Comparison of ENCODE assay signal across 8 mouse cellular contexts in the genomic region with DNA sequence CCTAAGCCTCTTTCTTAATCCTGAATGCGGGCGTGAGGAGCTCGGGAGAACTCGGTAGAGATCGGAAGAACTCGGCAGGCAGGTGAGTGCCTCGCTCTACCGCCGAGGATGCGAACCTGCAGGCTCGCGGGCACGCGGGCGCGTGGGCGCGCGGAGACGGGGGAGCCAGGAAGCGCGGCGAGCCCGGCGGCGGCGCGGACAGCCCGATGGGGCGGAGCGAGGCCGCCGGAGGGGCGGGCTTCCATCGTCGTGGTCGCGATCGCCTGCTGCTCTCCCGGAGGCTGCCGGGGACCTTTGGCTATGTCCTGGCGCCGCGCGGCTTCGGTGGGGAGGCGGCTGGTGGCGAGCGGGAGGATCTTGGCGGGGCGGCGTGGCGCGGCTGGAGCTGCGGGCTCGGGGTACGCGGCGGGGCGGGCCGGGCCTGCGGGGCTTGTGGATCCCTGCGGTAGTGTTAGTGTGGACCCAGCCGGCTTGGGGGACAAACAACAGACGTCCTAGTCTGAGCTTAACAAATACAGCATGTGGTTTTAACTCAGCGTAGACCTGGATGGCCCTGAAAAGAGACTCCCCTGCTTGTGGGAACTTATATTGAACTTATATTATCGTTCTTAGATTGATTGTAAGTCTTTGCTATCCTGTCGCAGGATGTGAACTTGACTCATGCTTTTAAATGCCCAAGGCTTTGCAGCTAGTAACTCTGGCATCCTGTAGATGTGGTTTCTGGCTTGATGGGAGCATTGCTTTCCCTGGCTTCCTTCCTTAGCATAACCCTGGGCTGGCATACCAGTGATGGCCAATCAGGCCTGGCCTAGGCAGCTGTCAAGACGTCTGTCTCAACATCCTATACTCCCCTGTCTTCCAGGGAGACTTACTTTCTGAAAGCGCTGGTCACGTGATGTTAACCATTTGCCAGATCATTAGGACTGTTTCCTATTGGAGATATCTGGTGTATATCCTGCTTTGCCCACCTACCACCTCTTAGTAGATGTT. TPM values are rescaled to one million over a fixed set of nuclear protein-coding genes. Genes with fewer than 3 reads are reported as not detected.
A peak's percentile ranks its signal among the peaks of the same experiment; 100 is the strongest.
DNase-seq lines count a peak whose midpoint lies in the region; ATAC-seq and TF ChIP-seq lines count a peak whose summit lies in the region.

No protein-coding gene starts in this region.

- no peaks in the 10 kb centered on the region for H3K27me3 ChIP-seq in ES-Bruce4 (ENCODE audit: control insufficient read depth, insufficient read depth, low read length, poor library complexity, severe bottlenecking)
- H3K27me3 ChIP-seq in forebrain, embryonic 14.5 days (replicated peaks; ENCODE audit: control insufficient read depth, insufficient read depth, low read length): no peaks in the 10 kb centered on the region
- H3K27me3 ChIP-seq in neural tube, embryonic 15.5 days (replicated peaks): no peaks in the 10 kb centered on the region

- TF ChIP-seq CTCF in ES-Bruce4 (IDR thresholded peaks at IDR 0.05; ENCODE audit: low read depth, low read length): no peak

- no peak for TF ChIP-seq POLR2A in ES-Bruce4 (IDR thresholded peaks at IDR 0.05; ENCODE audit: insufficient read depth, low read length)

- peak overlapping the region; percentile 89 for H3K9ac ChIP-seq in ES-Bruce4 (ENCODE audit: low read depth, poor library complexity, severe bottlenecking)
- peak overlapping the region; percentile 88 for H3K9ac ChIP-seq in forebrain, embryonic 14.5 days (ENCODE audit: low read length)
- peak overlapping the region; percentile 92 for H3K9ac ChIP-seq in neural tube, embryonic 15.5 days (replicated peaks)

- peak overlapping the region; percentile 52 for H3K27ac ChIP-seq in ES-Bruce4 (ENCODE audit: insufficient read depth, low read length)
- peak overlapping the region; percentile 91 for H3K27ac ChIP-seq in forebrain, embryonic 14.5 days (ENCODE audit: low read depth, low read length)
- H3K27ac ChIP-seq in neural tube, embryonic 15.5 days (replicated peaks): peak overlapping the region; percentile 92

- ATAC-seq in forebrain, embryonic 14.5 days: peak; percentile 89
- peak; percentile 97 for ATAC-seq in neural tube, embryonic 15.5 days (ENCODE audit: low FRiP score)

- no peaks in the 10 kb centered on the region for H3K9me3 ChIP-seq in ES-Bruce4 (replicated peaks; ENCODE audit: control insufficient read depth, insufficient read depth, low read length, poor library complexity, severe bottlenecking)
- H3K9me3 ChIP-seq in forebrain, embryonic 14.5 days (replicated peaks; ENCODE audit: control insufficient read depth, low read length): no peaks in the 10 kb centered on the region
- no peaks in the 10 kb centered on the region for H3K9me3 ChIP-seq in neural tube, embryonic 15.5 days (replicated peaks)

- peak; percentile 94 for DNase-seq in cerebellum, adult 11 months
- peak; percentile 93 for DNase-seq in forebrain, embryonic 14.5 days (ENCODE audit: low spot score)
- peak; percentile 89 to 92 for DNase-seq in heart, postnatal 14 days
- peak; percentile 85 for DNase-seq in layer of hippocampus, adult 11-12 months (ENCODE audit: low spot score)
- peak; percentile 89 to 93 for DNase-seq in lung, adult 18-20 months
- DNase-seq in testis, postnatal 14 days (ENCODE audit: low spot score): peak; percentile 81

- intact Hi-C loops in heart, postnatal 14 days (cut with DNase I): loop anchor here (1.0 to 5.0 kb wide), 2 partner anchors 36 to 38 kb away; a partner anchor contains a TSS

- peaks cover 1% of the 10 kb centered on the region for H3K4me1 ChIP-seq in ES-Bruce4 (ENCODE audit: control insufficient read depth, insufficient read depth, low read length)
- H3K4me1 ChIP-seq in forebrain, embryonic 14.5 days (ENCODE audit: control insufficient read depth, insufficient read depth, low read length): peaks cover 7% of the 10 kb centered on the region
- peaks cover 12% of the 10 kb centered on the region for H3K4me1 ChIP-seq in neural tube, embryonic 15.5 days

- no peak for TF ChIP-seq EP300 in ES-Bruce4 (IDR thresholded peaks at IDR 0.05; ENCODE audit: insufficient read depth, low read depth, low read length)

- peak overlapping the region; percentile 96 for H3K4me3 ChIP-seq in ES-Bruce4 (ENCODE audit: low read depth, low read length)
- H3K4me3 ChIP-seq in forebrain, embryonic 14.5 days (ENCODE audit: low read depth, low read length): peak overlapping the region; percentile 72
- H3K4me3 ChIP-seq in neural tube, embryonic 15.5 days (replicated peaks): peak overlapping the region; percentile 79

- peak overlapping the region; percentile 80 for H3K4me2 ChIP-seq in forebrain, embryonic 14.5 days (ENCODE audit: low read length)
- peak overlapping the region; percentile 62 for H3K4me2 ChIP-seq in neural tube, embryonic 15.5 days

- peaks cover 2% of the 10 kb centered on the region; the same call in 1 of the 2 replicates for H3K36me3 ChIP-seq in ES-Bruce4 (ENCODE audit: control insufficient read depth, insufficient read depth, low read length, poor library complexity, severe bottlenecking)
- H3K36me3 ChIP-seq in forebrain, embryonic 14.5 days (ENCODE audit: control insufficient read depth, insufficient read depth, low read length): peaks cover 16% of the 10 kb centered on the region
- H3K36me3 ChIP-seq in neural tube, embryonic 15.5 days: peaks cover 24% of the 10 kb centered on the region

- WGBS in forebrain, embryonic 14.5 days: 2% methylated on average over 70 of the region's 71 CpGs
- WGBS in neural tube, embryonic 15.5 days: under 1% methylated on average over 70 of the region's 71 CpGs

RNA-seq across cellular contexts. Expression of a gene that starts 23.5 kb away (rescaled TPM):
- 42.3 and 48.1 TPM in 2 replicates for polyA plus RNA-seq in ES-Bruce4 (2011; ENCODE audit: insufficient read depth, insufficient read length, low read depth, missing spikeins)
- polyA plus RNA-seq in forebrain, embryonic 14.5 days (2014; fragmentation: Nextera tagmentation; extraction: Ambion mirVana): 119 and 131 TPM in 2 replicates
- total RNA-seq in heart, postnatal 14 days (2021): 10 to 100 TPM; 79.0 to 81.9 TPM
- polyA plus RNA-seq in neural tube, embryonic 15.5 days (2015; fragmentation: Nextera tagmentation; extraction: Ambion mirVana): 121 and 134 TPM in 2 replicates

RNA-seq across cellular contexts. Expression of a gene that starts 37.0 kb away (rescaled TPM):
- polyA plus RNA-seq in ES-Bruce4 (2011; ENCODE audit: insufficient read depth, insufficient read length, low read depth, missing spikeins): 107 and 115 TPM in 2 replicates
- 16.6 and 23.2 TPM in 2 replicates for polyA plus RNA-seq in forebrain, embryonic 14.5 days (2014; fragmentation: Nextera tagmentation; extraction: Ambion mirVana)
- total RNA-seq in heart, postnatal 14 days (2021): 10 to 100 TPM; 50.5 to 55.3 TPM
- polyA plus RNA-seq in neural tube, embryonic 15.5 days (2015; fragmentation: Nextera tagmentation; extraction: Ambion mirVana): 17.9 and 19.9 TPM in 2 replicates

RNA-seq across cellular contexts. Expression of a gene that starts 37.2 kb away (rescaled TPM):
- polyA plus RNA-seq in ES-Bruce4 (2011; ENCODE audit: insufficient read depth, insufficient read length, low read depth, missing spikeins): 21.8 and 22.1 TPM in 2 replicates
- polyA plus RNA-seq in forebrain, embryonic 14.5 days (2014; fragmentation: Nextera tagmentation; extraction: Ambion mirVana): 38.0 and 41.8 TPM in 2 replicates
- 1 to 10 TPM; 9.6 to 9.7 TPM for total RNA-seq in heart, postnatal 14 days (2021)
- 19.0 and 20.2 TPM in 2 replicates for polyA plus RNA-seq in neural tube, embryonic 15.5 days (2015; fragmentation: Nextera tagmentation; extraction: Ambion mirVana)

RNA-seq across cellular contexts. Expression of a gene that starts 37.4 kb away (rescaled TPM):
- 140 and 141 TPM in 2 replicates for polyA plus RNA-seq in ES-Bruce4 (2011; ENCODE audit: insufficient read depth, insufficient read length, low read depth, missing spikeins)
- 57.0 and 63.7 TPM in 2 replicates for polyA plus RNA-seq in forebrain, embryonic 14.5 days (2014; fragmentation: Nextera tagmentation; extraction: Ambion mirVana)
- 10 to 100 TPM; 16.2 to 19.3 TPM for total RNA-seq in heart, postnatal 14 days (2021)
- 72.5 and 92.0 TPM in 2 replicates for polyA plus RNA-seq in neural tube, embryonic 15.5 days (2015; fragmentation: Nextera tagmentation; extraction: Ambion mirVana)

Comparison
In these comparisons a context has a peak if more than half of its experiments do, and no peak if none do; other contexts are left out.
1. Peak in every context shown above with its lines: DNase-seq, ATAC-seq, H3K4me3 ChIP-seq and H3K27ac ChIP-seq.